Mouse (Mus musculus): Measurements from ENCODE around the gene Eid1.

GRCm38 (mm10) chr2:125692010-125692409, 19.1 kb downstream of the Eid1 start:
- no peak for TF ChIP-seq CTCF (IDR thresholded peaks at IDR 0.05)
- TF ChIP-seq EP300 (IDR thresholded peaks at IDR 0.05), result no peak

Measured in lung, postnatal 0 days (tissue).